Mouse (Mus musculus): ENCODE measurements around the gene Rflna.

The Rflna gene

DNA sequence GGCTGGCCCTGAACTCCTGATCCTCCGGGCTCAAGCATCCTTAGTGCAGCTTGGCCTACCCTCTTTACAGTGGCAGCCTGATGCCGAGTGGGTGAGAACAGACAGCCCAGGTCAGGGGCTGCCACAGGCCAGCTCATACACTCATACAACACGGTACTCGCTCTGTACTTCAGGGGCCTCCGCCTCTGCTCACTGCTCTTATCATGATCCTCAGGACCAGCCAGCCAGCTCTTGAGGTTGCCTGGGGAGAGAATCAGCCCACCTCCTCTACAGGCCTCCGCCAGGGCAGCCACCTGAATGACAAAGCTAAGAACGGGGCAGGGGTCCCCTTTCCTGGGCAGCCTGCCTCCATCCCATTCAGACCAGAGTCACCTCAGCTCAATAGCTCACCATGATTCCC lies 50.6 kb downstream of the Rflna start:
- no peak for DNase-seq

DNA sequence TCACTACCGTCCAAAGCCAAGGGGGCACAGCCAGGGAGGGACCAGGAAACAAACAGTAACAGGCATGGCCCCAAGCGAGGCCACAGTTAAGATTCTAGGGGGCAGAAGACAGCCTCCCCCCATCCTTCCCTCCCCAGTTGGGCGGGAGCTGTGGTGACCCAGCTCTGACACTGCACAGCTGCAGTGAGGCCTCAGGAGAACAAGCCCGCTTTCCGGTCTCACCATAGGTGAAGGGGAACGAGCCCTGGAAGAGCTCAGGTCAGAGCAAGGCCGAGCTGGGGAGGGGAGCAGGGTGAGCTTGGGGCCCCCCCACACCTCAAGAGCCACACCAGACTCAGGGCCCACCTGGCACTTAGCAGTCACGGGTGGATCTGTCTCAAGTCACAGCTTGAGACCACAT lies 52.9 kb downstream of the Rflna start:
- peak in 1 of 2 experiments; percentile 11 for DNase-seq

DNA sequence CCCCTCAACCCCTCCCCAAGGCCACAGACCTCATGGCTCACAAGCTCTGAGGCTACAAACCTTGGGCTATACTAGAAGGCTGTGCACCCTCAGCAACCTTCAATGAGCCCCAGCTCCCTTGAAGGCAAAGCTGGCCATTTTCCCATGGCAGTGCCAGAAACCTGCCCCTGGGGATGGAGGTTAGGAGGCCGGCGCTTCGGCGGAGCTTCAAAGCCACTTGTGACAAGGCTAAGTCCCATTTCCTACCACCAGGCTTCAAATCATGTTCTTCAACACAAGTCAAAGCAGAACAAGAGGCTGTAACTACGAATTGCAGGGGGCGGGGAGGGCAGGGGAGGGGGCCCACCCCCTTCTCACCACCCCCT lies 53.3 kb downstream of the Rflna start:
- DNase-seq = peak in 1 of 2 experiments; percentile 53

DNA sequence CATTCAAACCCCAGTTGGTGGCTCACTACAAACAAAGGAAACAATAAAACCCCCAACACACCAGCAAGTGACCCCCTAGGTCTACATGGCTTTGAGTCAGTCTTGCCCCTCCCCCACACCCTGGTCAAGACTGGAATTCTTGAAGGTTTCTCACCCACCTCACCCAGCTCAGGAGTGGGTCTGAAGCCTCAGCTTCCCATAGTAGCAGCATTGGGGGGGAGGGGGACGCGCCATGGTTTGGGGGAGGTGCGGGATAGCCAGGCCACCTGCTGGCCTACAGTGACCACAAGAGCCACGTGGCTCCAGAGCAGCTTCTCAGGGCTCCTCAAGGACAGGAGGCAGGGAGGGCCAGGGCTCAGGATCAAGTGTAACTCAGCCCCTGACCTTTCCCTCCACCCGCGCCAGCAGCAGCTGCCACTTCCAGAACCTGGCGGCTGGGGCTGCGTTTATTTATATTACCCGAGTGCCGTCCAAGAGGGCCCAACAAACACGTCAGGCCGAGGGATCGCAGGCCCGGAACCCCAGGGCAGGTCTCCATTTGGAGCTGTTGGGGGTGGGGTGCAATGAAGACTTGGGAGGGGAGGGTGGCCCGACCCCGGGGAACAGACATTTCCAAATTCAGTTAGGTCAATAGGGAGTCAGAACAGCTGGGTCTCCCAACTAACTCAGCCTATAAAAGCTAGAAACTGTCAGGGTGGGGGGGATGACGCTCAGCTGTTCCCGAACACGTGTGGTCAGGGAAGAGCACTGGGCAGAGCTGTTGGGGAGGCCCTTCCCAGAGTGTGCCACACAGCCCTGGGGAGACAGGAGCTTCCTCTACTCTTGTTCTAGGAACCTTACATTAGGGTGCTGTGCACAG lies 53.9 kb downstream of the Rflna start:
- DNase-seq = peak; percentile 53 to 67

DNA sequence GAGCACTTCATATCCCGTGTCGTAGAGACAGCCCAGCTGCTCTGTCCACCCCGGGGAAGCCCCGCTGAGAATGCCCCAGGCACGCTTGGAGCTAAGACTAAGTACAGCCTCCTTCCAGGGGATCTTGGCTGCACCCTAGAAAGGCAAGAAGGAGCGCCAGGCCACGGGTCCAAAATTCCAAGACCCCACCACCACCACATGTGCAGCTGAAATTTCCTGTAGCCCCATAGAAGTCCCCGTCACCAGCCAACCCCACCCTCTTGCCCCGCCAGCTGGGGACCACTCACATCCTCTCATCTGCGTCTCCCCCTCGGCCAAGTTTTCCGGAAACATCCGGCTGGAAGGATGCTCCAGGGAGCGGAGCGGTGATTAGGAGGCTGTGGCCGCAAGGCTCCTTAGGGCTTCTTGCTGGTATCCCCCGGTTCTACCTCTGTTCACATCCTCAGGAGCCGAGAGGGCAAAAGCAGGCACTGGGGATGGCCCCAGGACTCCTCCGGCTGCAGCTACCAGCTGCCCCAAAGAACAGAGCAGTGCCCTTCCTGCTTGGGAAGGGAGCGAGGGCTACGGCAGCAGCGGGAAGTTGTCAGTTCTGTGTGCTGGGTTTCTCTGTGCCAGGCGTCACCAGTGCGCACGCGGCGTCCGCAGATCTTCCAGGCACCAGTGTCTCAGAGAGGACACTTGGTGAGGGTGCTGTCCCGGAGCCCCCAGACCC lies 54.7 kb downstream of the Rflna start:
- DNase-seq = peak; percentile 59 to 63

DNA sequence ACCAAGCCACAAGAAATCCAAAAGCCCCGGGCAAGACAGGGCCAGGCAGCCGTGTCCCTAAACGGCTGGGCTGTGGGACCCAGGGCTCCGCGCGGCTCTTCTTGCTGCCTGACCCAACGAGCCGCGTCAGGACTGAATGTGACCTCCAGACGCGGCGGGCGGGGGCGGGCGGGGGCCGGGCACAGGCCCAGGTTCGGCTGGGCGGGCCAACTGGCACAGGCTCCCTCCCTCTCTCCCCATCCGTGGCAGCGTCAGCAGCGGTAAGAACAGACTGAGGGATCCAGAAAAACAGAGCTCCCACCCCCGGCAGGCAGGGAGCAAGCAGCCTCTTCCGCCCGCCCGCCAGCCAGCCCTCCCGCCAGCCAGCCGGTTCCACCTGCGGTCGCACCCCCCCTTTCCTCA lies 55.2 kb downstream of the Rflna start:
- DNase-seq = peak; percentile 90 to 92
